33 mouse cellular contexts compared by ENCODE assay signal in genomic region chr17:36274776-36275175, GRCm38 (mm10). TPM values are rescaled to one million over a fixed set of nuclear protein-coding genes. Genes with fewer than 3 reads are reported as not detected.
DNase-seq lines count a peak whose midpoint lies in the region; ATAC-seq and TF ChIP-seq lines count a peak whose summit lies in the region.
"Had no signal": no experiment of that assay in that cellular context is flagged by ENCODE, and none has a peak within 500 bp of the region (broad histone marks: within the 10 kb centered on the region; RNA-seq: fewer than 3 reads in every experiment).

No protein-coding gene starts in this region.

- H3K27ac ChIP-seq in limb, embryonic 13.5 days = no peak overlapping the region
- H3K27ac ChIP-seq in limb, embryonic 10.5 days = no peak overlapping the region
- no peak overlapping the region for H3K27ac ChIP-seq in CH12.LX (ENCODE audit: insufficient read depth, low read depth)
- H3K27ac ChIP-seq: embryonic facial prominence, embryonic 12.5 days; embryonic facial prominence, embryonic 15.5 days; heart, embryonic 15.5 days; hindbrain, embryonic 14.5 days; hindbrain, postnatal 0 days had no signal

- H3K4me1 ChIP-seq in limb, embryonic 13.5 days = peaks cover 29% of the 10 kb centered on the region
- peaks cover 26% of the 10 kb centered on the region for H3K4me1 ChIP-seq in limb, embryonic 10.5 days
- peaks cover 4 to 40% of the 10 kb centered on the region in 2 experiments for H3K4me1 ChIP-seq in CH12.LX (ENCODE audit: control insufficient read depth in 1 of 2, insufficient read depth in 2 of 2)

- TF ChIP-seq CTCF in CH12.LX (conservative IDR thresholded peaks at IDR 0.05 in 1 of 2, IDR thresholded peaks at IDR 0.05 in 1 of 2; ENCODE audit: low read depth in 2 of 2, low read length in 2 of 2) = no peak

- WGBS in limb, embryonic 13.5 days = 90% methylated on average over 4 of the region's 4 CpGs
- 92% methylated on average over 4 of the region's 4 CpGs for WGBS in limb, embryonic 10.5 days

- no peak for TF ChIP-seq EP300 in CH12.LX (IDR thresholded peaks at IDR 0.05; ENCODE audit: low read length)

- dilution Hi-C loops in CH12.LX (cut with MboI; ENCODE audit: extremely low pct_ligation_motif_present, extremely low pct_unique_long_range_greater_than_20kb, low sequenced_read_pairs) = no loop called here

- TF ChIP-seq RAD21 in CH12.LX (IDR thresholded peaks at IDR 0.05; ENCODE audit: low read depth, low read length) = no peak

- 0 out of 2 replicates have a peak overlapping the region, but pooled peaks have one; percentile 35 for H3K9ac ChIP-seq in limb, embryonic 13.5 days
- H3K9ac ChIP-seq in CH12.LX (ENCODE audit: insufficient read depth, low read depth) = 0 out of 2 replicates have a peak overlapping the region, but pooled peaks have one; percentile 25
- H3K9ac ChIP-seq: embryonic facial prominence, embryonic 12.5 days; embryonic facial prominence, embryonic 15.5 days; heart, embryonic 12.5 days; heart, embryonic 15.5 days; hindbrain, embryonic 14.5 days had no signal

- in situ Hi-C loops in CH12.LX (cut with MboI; ENCODE audit: low pct_ligation_motif_present, low pct_unique_long_range_greater_than_20kb, low sequenced_read_pairs) = no loop called here

- no peak for ATAC-seq in limb, embryonic 13.5 days (ENCODE audit: low FRiP score, low read depth)
- ATAC-seq: forebrain, embryonic 14.5 days; hindbrain, postnatal 0 days; intestine, postnatal 0 days; Patski had no signal

- no peaks in the 10 kb centered on the region for H3K9me3 ChIP-seq in limb, embryonic 13.5 days
- no peaks in the 10 kb centered on the region for H3K9me3 ChIP-seq in limb, embryonic 10.5 days (replicated peaks)
- peaks cover 2% of the 10 kb centered on the region for H3K9me3 ChIP-seq in CH12.LX (replicated peaks; ENCODE audit: low read length)
- H3K9me3 ChIP-seq: embryonic facial prominence, embryonic 12.5 days; embryonic facial prominence, embryonic 15.5 days; G1E; heart, embryonic 12.5 days; heart, embryonic 15.5 days had no signal

- no peak overlapping the region for H3K4me2 ChIP-seq in limb, embryonic 13.5 days (replicated peaks)
- H3K4me2 ChIP-seq in CH12.LX (ENCODE audit: insufficient read depth, low read depth, poor library complexity, severe bottlenecking) = peak overlapping the region; percentile 17
- H3K4me2 ChIP-seq: embryonic facial prominence, embryonic 12.5 days; embryonic facial prominence, embryonic 15.5 days; heart, embryonic 12.5 days; heart, embryonic 15.5 days; hindbrain, embryonic 14.5 days had no signal

- peaks cover 50% of the 10 kb centered on the region for H3K79me2 ChIP-seq in CH12.LX (replicated peaks; ENCODE audit: control insufficient read depth, extremely low read depth, insufficient read depth, poor library complexity, severe bottlenecking)

- no peak overlapping the region for H3K4me3 ChIP-seq in limb, embryonic 13.5 days
- no peak overlapping the region for H3K4me3 ChIP-seq in limb, embryonic 10.5 days
- no peak overlapping the region for H3K4me3 ChIP-seq in CH12.LX (replicated peaks in 1 of 3; ENCODE audit: low read depth in 2 of 3, low read length in 2 of 3, poor library complexity in 1 of 3)
- H3K4me3 ChIP-seq: embryonic facial prominence, embryonic 12.5 days; embryonic facial prominence, embryonic 15.5 days; heart, embryonic 12.5 days; heart, embryonic 15.5 days had no signal

- no peak for TF ChIP-seq POLR2A in CH12.LX (IDR thresholded peaks at IDR 0.05; ENCODE audit: low read depth, low read length)

- H3K36me3 ChIP-seq in limb, embryonic 13.5 days = peaks cover 49% of the 10 kb centered on the region
- peaks cover 64% of the 10 kb centered on the region for H3K36me3 ChIP-seq in limb, embryonic 10.5 days
- H3K36me3 ChIP-seq in CH12.LX (replicated peaks in 1 of 2; ENCODE audit: control insufficient read depth in 1 of 2, insufficient read depth in 1 of 2, low read length in 1 of 2) = peaks cover 19 to 50% of the 10 kb centered on the region in 2 experiments

- DNase-seq in limb, embryonic 10.5 days (ENCODE audit: low spot score) = no peak
- DNase-seq in thymus, postnatal 4 days = peak; percentile 17
- DNase-seq in thymus, postnatal 14 days = no peak
- DNase-seq in CH12.LX (ENCODE audit: extremely low read depth) = no peak
- no peak for DNase-seq in gastrocnemius, postnatal 25 days
- no peak for DNase-seq in T-cell, adult 2 months (ENCODE audit: low spot score)
- DNase-seq: adrenal gland, adult 2 months; adrenal gland, postnatal 14 days; cerebellum, adult 11 months; cerebellum, adult 9-11 months; cerebellum, postnatal 25 days; gastrocnemius, postnatal 10 days; heart, postnatal 14 days; heart, postnatal 4 days had no signal

- no peaks in the 10 kb centered on the region for H3K27me3 ChIP-seq in limb, embryonic 13.5 days
- H3K27me3 ChIP-seq in limb, embryonic 10.5 days (ENCODE audit: low read depth, poor library complexity, severe bottlenecking) = no peaks in the 10 kb centered on the region
- no peaks in the 10 kb centered on the region for H3K27me3 ChIP-seq in CH12.LX (replicated peaks)
- H3K27me3 ChIP-seq: embryonic facial prominence, embryonic 12.5 days; embryonic facial prominence, embryonic 15.5 days; heart, embryonic 12.5 days; heart, embryonic 15.5 days; Patski had no signal

TF ChIP-seq in CH12.LX, 34 proteins besides CTCF, POLR2A, EP300 and RAD21:
- TF ChIP-seq SIN3A (IDR thresholded peaks at IDR 0.05; ENCODE audit: low read length) (no peak), ZC3H11A (IDR thresholded peaks at IDR 0.05; ENCODE audit: low read depth, low read length) (no peak), JUN (IDR thresholded peaks at IDR 0.05; ENCODE audit: insufficient read depth, low read depth, low read length) (no peak), MAX (IDR thresholded peaks at IDR 0.05; ENCODE audit: low read length) (no peak), USF2 (conservative IDR thresholded peaks at IDR 0.05; ENCODE audit: low read depth, low read length) (no peak), CHD2 (IDR thresholded peaks at IDR 0.05; ENCODE audit: low read length) (no peak), BHLHE40 (IDR thresholded peaks at IDR 0.05; ENCODE audit: low read depth, low read length) (no peak), MYC (IDR thresholded peaks at IDR 0.05; ENCODE audit: low read depth, low read length) (no peak), TBP (conservative IDR thresholded peaks at IDR 0.05; ENCODE audit: low read depth, low read length) (no peak), ZKSCAN1 (IDR thresholded peaks at IDR 0.05; ENCODE audit: borderline replicate concordance, low read depth, low read length) (no peak)

RNA-seq across cellular contexts. Expression of gene Trim39, which starts 2.7 kb away (rescaled TPM):
- polyA plus RNA-seq in limb, embryonic 13.5 days (2015; fragmentation: Nextera tagmentation; extraction: Ambion mirVana) = 22.0 and 23.1 TPM in 2 replicates
- 20.1 and 24.2 TPM in 2 replicates for polyA plus RNA-seq in limb, embryonic 10.5 days (2016; fragmentation: Nextera tagmentation; extraction: Ambion mirVana)
- total RNA-seq in CH12.LX (2012; rRNA removed) = 10.4 and 12.6 TPM in 2 replicates
- total RNA-seq in CH12.LX (2014; rRNA removed) = 11.1 and 12.3 TPM in 2 replicates
- polyA plus RNA-seq in CH12.LX (2012; ENCODE audit: insufficient read length, low read depth) = 14.2 and 14.5 TPM in 2 replicates
- 1 to 10 TPM; 5.0 to 5.6 TPM for total RNA-seq in gastrocnemius, postnatal 25 days (2021)

RNA-seq across cellular contexts. Expression of gene H2-M10.2, which starts 11.5 kb away (rescaled TPM):
- 0.31 TPM in 1 of 2 replicates, not detected in the other for polyA plus RNA-seq in limb, embryonic 13.5 days (2015; fragmentation: Nextera tagmentation; extraction: Ambion mirVana)
- 0.14 and 0.25 TPM in 2 replicates for polyA plus RNA-seq in limb, embryonic 10.5 days (2016; fragmentation: Nextera tagmentation; extraction: Ambion mirVana)
- total RNA-seq in CH12.LX (2012; rRNA removed) (6.0 and 7.0 TPM in 2 replicates), CH12.LX (2014; rRNA removed) (not detected in 2 replicates)
- 0.26 TPM in 1 of 2 replicates, not detected in the other for polyA plus RNA-seq in CH12.LX (2012; ENCODE audit: insufficient read length, low read depth)
- not detected for total RNA-seq in gastrocnemius, postnatal 25 days (2021)
- total RNA-seq: adrenal gland, adult 2 months; adrenal gland, postnatal 14 days; adrenal gland, postnatal 4 days; common myeloid progenitor, adult 5-6 weeks; G1E; gastrocnemius, adult 18-20 months; gastrocnemius, postnatal 10 days; gastrocnemius, postnatal 4 days; heart, postnatal 14 days; heart, postnatal 4 days; hindbrain, postnatal 0 days had no signal
- polyA plus RNA-seq: adrenal gland, adult 2 months; cerebellum, adult 2 months; embryonic facial prominence, embryonic 12.5 days; embryonic facial prominence, embryonic 15.5 days; forebrain, embryonic 14.5 days; G1E; heart, embryonic 12.5 days; heart, embryonic 15.5 days; hindbrain, embryonic 11.5 days; hindbrain, postnatal 0 days; intestine, embryonic 14.5 days; intestine, postnatal 0 days had no signal

RNA-seq across cellular contexts. Expression of gene Rpp21, which starts 16.9 kb away (rescaled TPM):
- polyA plus RNA-seq in limb, embryonic 13.5 days (2015; fragmentation: Nextera tagmentation; extraction: Ambion mirVana) = 92.5 and 96.7 TPM in 2 replicates
- 82.4 and 96.0 TPM in 2 replicates for polyA plus RNA-seq in limb, embryonic 10.5 days (2016; fragmentation: Nextera tagmentation; extraction: Ambion mirVana)
- total RNA-seq in CH12.LX (2012; rRNA removed) (53.8 and 59.7 TPM in 2 replicates), CH12.LX (2014; rRNA removed) (22.5 and 25.4 TPM in 2 replicates)
- polyA plus RNA-seq in CH12.LX (2012; ENCODE audit: insufficient read length, low read depth) = 44.2 and 50.5 TPM in 2 replicates
- 10 to 100 TPM; 30.3 to 35.9 TPM for total RNA-seq in gastrocnemius, postnatal 25 days (2021)

RNA-seq across cellular contexts. Expression of gene H2-M10.1, which starts 51.2 kb away (rescaled TPM):
- not detected in 2 replicates for polyA plus RNA-seq in limb, embryonic 13.5 days (2015; fragmentation: Nextera tagmentation; extraction: Ambion mirVana)
- not detected in 2 replicates for polyA plus RNA-seq in limb, embryonic 10.5 days (2016; fragmentation: Nextera tagmentation; extraction: Ambion mirVana)
- total RNA-seq in CH12.LX (2012; rRNA removed) (16.7 and 21.4 TPM in 2 replicates), CH12.LX (2014; rRNA removed) (0.43 and 0.78 TPM in 2 replicates)
- 0.66 and 1.5 TPM in 2 replicates for polyA plus RNA-seq in CH12.LX (2012; ENCODE audit: insufficient read length, low read depth)
- total RNA-seq in gastrocnemius, postnatal 25 days (2021) = not detected
- total RNA-seq: adrenal gland, adult 2 months; adrenal gland, postnatal 14 days; adrenal gland, postnatal 4 days; common myeloid progenitor, adult 5-6 weeks; G1E; gastrocnemius, adult 18-20 months; gastrocnemius, postnatal 10 days; gastrocnemius, postnatal 4 days; heart, postnatal 14 days; heart, postnatal 4 days; hindbrain, postnatal 0 days had no signal
- polyA plus RNA-seq: adrenal gland, adult 2 months; cerebellum, adult 2 months; embryonic facial prominence, embryonic 12.5 days; embryonic facial prominence, embryonic 15.5 days; forebrain, embryonic 11.5 days; forebrain, embryonic 14.5 days; G1E; heart, embryonic 12.5 days; heart, embryonic 15.5 days; hindbrain, embryonic 11.5 days; hindbrain, embryonic 14.5 days; hindbrain, postnatal 0 days; intestine, embryonic 14.5 days; intestine, postnatal 0 days; Patski had no signal
